Comparison of ENCODE assay signal across 29 mouse cellular contexts in the genomic region with DNA sequence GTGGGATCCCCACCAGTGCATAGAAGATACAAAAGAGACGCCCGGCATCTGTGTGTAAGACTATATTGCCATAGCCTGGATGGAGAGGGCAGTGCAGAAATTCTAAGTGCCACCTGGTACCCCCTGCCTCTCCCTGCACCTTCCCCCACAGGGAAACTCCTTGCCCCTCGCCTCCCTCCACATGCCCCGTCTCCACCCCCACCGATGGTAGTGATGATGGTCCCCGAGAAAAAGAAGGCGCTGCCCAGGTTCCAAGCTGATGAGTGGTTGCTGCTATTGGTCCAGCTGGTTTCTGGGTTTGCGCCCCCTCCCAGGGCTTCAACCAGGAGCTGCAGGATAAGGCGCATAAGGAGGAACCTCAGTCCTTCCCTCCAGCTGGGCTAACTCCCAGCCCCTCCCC. TPM values are rescaled to one million over a fixed set of nuclear protein-coding genes. Genes with fewer than 3 reads are reported as not detected.
DNase-seq lines count a peak whose midpoint lies in the region; ATAC-seq and TF ChIP-seq lines count a peak whose summit lies in the region.
"Had no signal": no experiment of that assay in that cellular context is flagged by ENCODE, and none has a peak within 500 bp of the region (broad histone marks: within the 10 kb centered on the region; RNA-seq: fewer than 3 reads in every experiment).

No protein-coding gene starts in this region.

- ATAC-seq in hindbrain, embryonic 12.5 days (ENCODE audit: low FRiP score) = no peak
- no peak for ATAC-seq in limb, embryonic 14.5 days (ENCODE audit: low FRiP score, low read depth)
- ATAC-seq in stomach, postnatal 0 days (ENCODE audit: low FRiP score, low TSS enrichment) = no peak
- ATAC-seq in heart, embryonic 12.5 days (ENCODE audit: insufficient number of reproducible peaks, low FRiP score) = no peak
- ATAC-seq: CD4-positive, CD25-positive, alpha-beta regulatory T cell, adult 4 months; inflammation-experienced regulatory T-cells, adult 6 months; lung, postnatal 0 days; midbrain, embryonic 15.5 days had no signal

- 0 out of 2 replicates have a peak, but pooled peaks cover 2% of the 10 kb centered on the region for H3K9me3 ChIP-seq in hindbrain, embryonic 10.5 days
- H3K9me3 ChIP-seq in hindbrain, embryonic 12.5 days (replicated peaks) = no peaks in the 10 kb centered on the region
- no peaks in the 10 kb centered on the region for H3K9me3 ChIP-seq in limb, embryonic 14.5 days (ENCODE audit: control insufficient read depth, low read length)
- no peaks in the 10 kb centered on the region for H3K9me3 ChIP-seq in stomach, postnatal 0 days (ENCODE audit: control insufficient read depth, low read length)
- peaks cover 4% of the 10 kb centered on the region; the same call in 1 of the 2 replicates for H3K9me3 ChIP-seq in heart, embryonic 12.5 days (replicated peaks)
- H3K9me3 ChIP-seq: hindbrain, embryonic 15.5 days; liver, embryonic 13.5 days; midbrain, embryonic 15.5 days had no signal

- H3K4me3 ChIP-seq in hindbrain, embryonic 10.5 days = 0 out of 2 replicates have a peak overlapping the region, but pooled peaks have one; percentile 0
- no peak overlapping the region for H3K4me3 ChIP-seq in hindbrain, embryonic 12.5 days
- peak overlapping the region; percentile 8; the same call in 1 of the 2 replicates for H3K4me3 ChIP-seq in limb, embryonic 14.5 days (replicated peaks; ENCODE audit: low read length)
- peak overlapping the region; percentile 17; the same call in 1 of the 2 replicates for H3K4me3 ChIP-seq in stomach, postnatal 0 days (ENCODE audit: low read depth, low read length)
- H3K4me3 ChIP-seq in heart, embryonic 12.5 days = no peak overlapping the region
- H3K4me3 ChIP-seq: erythroblast, embryonic 14.5 days; hindbrain, embryonic 15.5 days; layer of hippocampus, adult 2 months; liver, embryonic 13.5 days; midbrain, embryonic 15.5 days had no signal

- no peak for TF ChIP-seq POLR2A in limb, embryonic 14.5 days (IDR thresholded peaks at IDR 0.05; ENCODE audit: borderline replicate concordance, extremely low read depth, insufficient read depth, insufficient read length)

- no peak overlapping the region for H3K9ac ChIP-seq in hindbrain, embryonic 12.5 days
- H3K9ac ChIP-seq in limb, embryonic 14.5 days (ENCODE audit: low read depth, low read length, severe bottlenecking) = no peak overlapping the region
- H3K9ac ChIP-seq in stomach, postnatal 0 days (ENCODE audit: low read length) = no peak overlapping the region
- H3K9ac ChIP-seq in heart, embryonic 12.5 days = no peak overlapping the region
- H3K9ac ChIP-seq: hindbrain, embryonic 15.5 days; limb, embryonic 12.5 days; liver, embryonic 13.5 days; midbrain, embryonic 15.5 days had no signal

- no peak overlapping the region for H3K27ac ChIP-seq in hindbrain, embryonic 10.5 days
- H3K27ac ChIP-seq in hindbrain, embryonic 12.5 days = no peak overlapping the region
- no peak overlapping the region for H3K27ac ChIP-seq in limb, embryonic 14.5 days (replicated peaks; ENCODE audit: low read depth, low read length)
- peak overlapping the region; percentile 37 for H3K27ac ChIP-seq in stomach, postnatal 0 days (replicated peaks)
- H3K27ac ChIP-seq in heart, embryonic 12.5 days (ENCODE audit: poor library complexity, severe bottlenecking) = no peak overlapping the region
- H3K27ac ChIP-seq: hindbrain, embryonic 15.5 days; layer of hippocampus, adult 2 months; limb, embryonic 12.5 days; liver, embryonic 13.5 days; macrophage; midbrain, embryonic 15.5 days had no signal

- peaks cover 100% of the 10 kb centered on the region for H3K27me3 ChIP-seq in hindbrain, embryonic 10.5 days (ENCODE audit: insufficient read depth, poor library complexity, severe bottlenecking)
- peaks cover 95% of the 10 kb centered on the region for H3K27me3 ChIP-seq in hindbrain, embryonic 12.5 days
- peaks cover 92% of the 10 kb centered on the region for H3K27me3 ChIP-seq in limb, embryonic 14.5 days (ENCODE audit: control insufficient read depth, insufficient read depth, low read length)
- peaks cover 4% of the 10 kb centered on the region; the same call in 1 of the 2 replicates for H3K27me3 ChIP-seq in stomach, postnatal 0 days (ENCODE audit: control insufficient read depth, insufficient read depth, low read length)
- H3K27me3 ChIP-seq in heart, embryonic 12.5 days (replicated peaks) = peaks cover 84% of the 10 kb centered on the region

- H3K36me3 ChIP-seq in hindbrain, embryonic 10.5 days = no peaks in the 10 kb centered on the region
- no peaks in the 10 kb centered on the region for H3K36me3 ChIP-seq in hindbrain, embryonic 12.5 days
- H3K36me3 ChIP-seq in limb, embryonic 14.5 days (ENCODE audit: control insufficient read depth, insufficient read depth, low read length) = no peaks in the 10 kb centered on the region
- no peaks in the 10 kb centered on the region for H3K36me3 ChIP-seq in stomach, postnatal 0 days (ENCODE audit: control insufficient read depth, insufficient read depth, low read length)
- no peaks in the 10 kb centered on the region for H3K36me3 ChIP-seq in heart, embryonic 12.5 days
- H3K36me3 ChIP-seq: hindbrain, embryonic 15.5 days; limb, embryonic 12.5 days; liver, embryonic 13.5 days; midbrain, embryonic 15.5 days had no signal

- TF ChIP-seq EP300 in stomach, postnatal 0 days (optimal IDR thresholded peaks at IDR 0.05) = no peak

- 8% methylated on average over 9 of the region's 9 CpGs for WGBS in hindbrain, embryonic 10.5 days
- 14% methylated on average over 9 of the region's 9 CpGs for WGBS in hindbrain, embryonic 12.5 days
- WGBS in limb, embryonic 14.5 days = 16% methylated on average over 9 of the region's 9 CpGs
- WGBS in stomach, postnatal 0 days = 17% methylated on average over 9 of the region's 9 CpGs
- WGBS in heart, embryonic 12.5 days = 11% methylated on average over 9 of the region's 9 CpGs

- peaks cover 36% of the 10 kb centered on the region for H3K4me1 ChIP-seq in hindbrain, embryonic 10.5 days (replicated peaks)
- peaks cover 17% of the 10 kb centered on the region for H3K4me1 ChIP-seq in hindbrain, embryonic 12.5 days
- 0 out of 2 replicates have a peak, but pooled peaks cover 7% of the 10 kb centered on the region for H3K4me1 ChIP-seq in limb, embryonic 14.5 days (ENCODE audit: control insufficient read depth, insufficient read depth, low read length)
- peaks cover 9% of the 10 kb centered on the region for H3K4me1 ChIP-seq in stomach, postnatal 0 days (replicated peaks; ENCODE audit: control insufficient read depth, insufficient read depth)
- peaks cover 24% of the 10 kb centered on the region for H3K4me1 ChIP-seq in heart, embryonic 12.5 days (replicated peaks)

- TF ChIP-seq CTCF in stomach, postnatal 0 days (IDR thresholded peaks at IDR 0.05; ENCODE audit: low read depth) = no peak

- no peak for DNase-seq in hindbrain, embryonic 10.5 days (ENCODE audit: low spot score)
- DNase-seq in urinary bladder, adult 2 months (ENCODE audit: low spot score) = peak; percentile 20
- DNase-seq in urinary bladder, postnatal 36 days (ENCODE audit: low spot score in 2 of 2) = no peak
- no peak for DNase-seq in limb, embryonic 14.5 days (ENCODE audit: low spot score)
- no peak for DNase-seq in stomach, postnatal 0 days (ENCODE audit: low spot score)
- DNase-seq in kidney, postnatal 36 days = no peak
- DNase-seq: adrenal gland, postnatal 25 days; cerebellum, adult 2 months; gastrocnemius, postnatal 14 days; heart, postnatal 4 days; kidney, adult 11 months; kidney, postnatal 25 days; liver, embryonic 13.5 days; lung, adult 18-20 months; right cerebral cortex, postnatal 4 days; thymus, adult 2 months had no signal

- no peak overlapping the region for H3K4me2 ChIP-seq in hindbrain, embryonic 12.5 days (replicated peaks)
- H3K4me2 ChIP-seq in limb, embryonic 14.5 days (replicated peaks; ENCODE audit: low read depth, low read length, severe bottlenecking) = no peak overlapping the region
- peak overlapping the region; percentile 41 for H3K4me2 ChIP-seq in stomach, postnatal 0 days (replicated peaks; ENCODE audit: low read depth)
- no peak overlapping the region for H3K4me2 ChIP-seq in heart, embryonic 12.5 days
- H3K4me2 ChIP-seq: heart, embryonic 11.5 days; hindbrain, embryonic 15.5 days; liver, embryonic 13.5 days; midbrain, embryonic 15.5 days had no signal

RNA-seq across cellular contexts. Expression of a gene that starts 2.9 kb away (rescaled TPM):
- 0.46 TPM in 1 of 2 replicates, not detected in the other for polyA plus RNA-seq in hindbrain, embryonic 10.5 days (2016; fragmentation: Nextera tagmentation; extraction: Ambion mirVana)
- 0.98 TPM in 1 of 2 replicates, not detected in the other for polyA plus RNA-seq in hindbrain, embryonic 12.5 days (2016; fragmentation: Nextera tagmentation; extraction: Ambion mirVana)
- polyA plus RNA-seq in urinary bladder, adult 2 months (2012; rRNA removed) = 3.6 and 4.1 TPM in 2 replicates
- polyA plus RNA-seq in limb, embryonic 14.5 days (2012; rRNA removed) = 2.8 and 5.6 TPM in 2 replicates
- polyA plus RNA-seq in limb, embryonic 14.5 days (2014; fragmentation: Nextera tagmentation; extraction: Ambion mirVana) = 3.6 and 5.4 TPM in 2 replicates
- polyA plus RNA-seq in stomach, postnatal 0 days (2015; fragmentation: Nextera tagmentation; extraction: Ambion mirVana) = 3.7 and 4.5 TPM in 2 replicates
- polyA plus RNA-seq in heart, embryonic 12.5 days (2016; fragmentation: Nextera tagmentation; extraction: Ambion mirVana) = 2.2 and 2.3 TPM in 2 replicates
- polyA plus RNA-seq: CD4-positive, CD25-positive, alpha-beta regulatory T cell, adult 4 months; erythroblast, embryonic 14.5 days; forebrain, embryonic 11.5 days; macrophage had no signal

RNA-seq across cellular contexts. Expression of a gene that starts 6.2 kb away (rescaled TPM):
- not detected in 2 replicates for polyA plus RNA-seq in hindbrain, embryonic 10.5 days (2016; fragmentation: Nextera tagmentation; extraction: Ambion mirVana)
- polyA plus RNA-seq in hindbrain, embryonic 12.5 days (2016; fragmentation: Nextera tagmentation; extraction: Ambion mirVana) = 0.14 and 0.19 TPM in 2 replicates
- polyA plus RNA-seq in urinary bladder, adult 2 months (2012; rRNA removed) = 1.6 and 1.8 TPM in 2 replicates
- 0.91 and 1.1 TPM in 2 replicates for polyA plus RNA-seq in limb, embryonic 14.5 days (2012; rRNA removed)
- 1.1 TPM in 2 replicates for polyA plus RNA-seq in limb, embryonic 14.5 days (2014; fragmentation: Nextera tagmentation; extraction: Ambion mirVana)
- 0.75 and 0.98 TPM in 2 replicates for polyA plus RNA-seq in stomach, postnatal 0 days (2015; fragmentation: Nextera tagmentation; extraction: Ambion mirVana)
- 0.14 and 0.29 TPM in 2 replicates for polyA plus RNA-seq in heart, embryonic 12.5 days (2016; fragmentation: Nextera tagmentation; extraction: Ambion mirVana)
- polyA plus RNA-seq: CD4-positive, CD25-positive, alpha-beta regulatory T cell, adult 4 months; erythroblast, embryonic 14.5 days; forebrain, embryonic 11.5 days; inflammation-experienced regulatory T-cells, adult 6 months; liver, embryonic 13.5 days; macrophage had no signal

RNA-seq across cellular contexts. Expression of a gene that starts 6.5 kb away (rescaled TPM):
- polyA plus RNA-seq in hindbrain, embryonic 10.5 days (2016; fragmentation: Nextera tagmentation; extraction: Ambion mirVana) = 8.4 and 12.0 TPM in 2 replicates
- 16.0 and 16.6 TPM in 2 replicates for polyA plus RNA-seq in hindbrain, embryonic 12.5 days (2016; fragmentation: Nextera tagmentation; extraction: Ambion mirVana)
- polyA plus RNA-seq in urinary bladder, adult 2 months (2012; rRNA removed) = 55.8 and 59.1 TPM in 2 replicates
- 20.3 and 25.5 TPM in 2 replicates for polyA plus RNA-seq in limb, embryonic 14.5 days (2012; rRNA removed)
- 3.4 and 5.1 TPM in 2 replicates for polyA plus RNA-seq in limb, embryonic 14.5 days (2014; fragmentation: Nextera tagmentation; extraction: Ambion mirVana)
- 20.4 and 20.8 TPM in 2 replicates for polyA plus RNA-seq in stomach, postnatal 0 days (2015; fragmentation: Nextera tagmentation; extraction: Ambion mirVana)
- 27.4 and 30.2 TPM in 2 replicates for polyA plus RNA-seq in heart, embryonic 12.5 days (2016; fragmentation: Nextera tagmentation; extraction: Ambion mirVana)

RNA-seq across cellular contexts. Expression of a gene that starts 13.6 kb away (rescaled TPM):
- polyA plus RNA-seq in hindbrain, embryonic 10.5 days (2016; fragmentation: Nextera tagmentation; extraction: Ambion mirVana) = 63.1 and 75.5 TPM in 2 replicates
- polyA plus RNA-seq in hindbrain, embryonic 12.5 days (2016; fragmentation: Nextera tagmentation; extraction: Ambion mirVana) = 67.7 and 71.7 TPM in 2 replicates
- 67.2 and 75.9 TPM in 2 replicates for polyA plus RNA-seq in urinary bladder, adult 2 months (2012; rRNA removed)
- 75.1 and 76.5 TPM in 2 replicates for polyA plus RNA-seq in limb, embryonic 14.5 days (2012; rRNA removed)
- polyA plus RNA-seq in limb, embryonic 14.5 days (2014; fragmentation: Nextera tagmentation; extraction: Ambion mirVana) = 77.5 and 80.8 TPM in 2 replicates
- 79.0 and 82.8 TPM in 2 replicates for polyA plus RNA-seq in stomach, postnatal 0 days (2015; fragmentation: Nextera tagmentation; extraction: Ambion mirVana)
- polyA plus RNA-seq in heart, embryonic 12.5 days (2016; fragmentation: Nextera tagmentation; extraction: Ambion mirVana) = 53.4 and 54.5 TPM in 2 replicates

RNA-seq across cellular contexts. Expression of a gene that starts 14.2 kb away (rescaled TPM):
- polyA plus RNA-seq in hindbrain, embryonic 10.5 days (2016; fragmentation: Nextera tagmentation; extraction: Ambion mirVana) = 31.2 and 40.9 TPM in 2 replicates
- polyA plus RNA-seq in hindbrain, embryonic 12.5 days (2016; fragmentation: Nextera tagmentation; extraction: Ambion mirVana) = 40.6 and 47.6 TPM in 2 replicates
- polyA plus RNA-seq in urinary bladder, adult 2 months (2012; rRNA removed) = 46.3 and 52.2 TPM in 2 replicates
- 56.8 and 72.3 TPM in 2 replicates for polyA plus RNA-seq in limb, embryonic 14.5 days (2012; rRNA removed)
- polyA plus RNA-seq in limb, embryonic 14.5 days (2014; fragmentation: Nextera tagmentation; extraction: Ambion mirVana) = 28.5 and 31.8 TPM in 2 replicates
- 24.7 and 28.7 TPM in 2 replicates for polyA plus RNA-seq in stomach, postnatal 0 days (2015; fragmentation: Nextera tagmentation; extraction: Ambion mirVana)
- polyA plus RNA-seq in heart, embryonic 12.5 days (2016; fragmentation: Nextera tagmentation; extraction: Ambion mirVana) = 21.0 and 23.7 TPM in 2 replicates

Comparison
In these comparisons a context has a peak if more than half of its experiments do, and no peak if none do; other contexts are left out.
1. H3K4me3 ChIP-seq: peak in hindbrain, embryonic 10.5 days (single experiment), limb, embryonic 14.5 days (single experiment) and stomach, postnatal 0 days (single experiment); none in hindbrain, embryonic 12.5 days (single experiment) and heart, embryonic 12.5 days (single experiment).